Mouse (Mus musculus) heart, postnatal 0 days (tissue): ENCODE results near the gene Ttll13.

Experiments
- CTCF ChIP-seq: IDR thresholded peaks from 2 replicates; pipeline ENCODE4 v1.5.1; 2016; ENCODE audit warnings: antibody characterized with exemption, control low read depth, low read depth
- EP300 ChIP-seq: IDR thresholded peaks from 2 replicates; pipeline ENCODE4 v1.6.1; 2016; ENCODE audit warnings: antibody characterized with exemption, low read depth

GRCm38 (mm10) chr7:80284391-80284790 lies 38.2 kb downstream of the Ttll13 start:
- TF ChIP-seq CTCF (no peak), EP300 (no peak)
